Mouse (Mus musculus): Measurements from ENCODE around the gene St3gal2.
"Not testable (repeated sequence)": the region's sequence is repeated elsewhere in the genome, so short reads cannot be mapped to it uniquely, and the experiment has no call there.

Gene St3gal2

DNA sequence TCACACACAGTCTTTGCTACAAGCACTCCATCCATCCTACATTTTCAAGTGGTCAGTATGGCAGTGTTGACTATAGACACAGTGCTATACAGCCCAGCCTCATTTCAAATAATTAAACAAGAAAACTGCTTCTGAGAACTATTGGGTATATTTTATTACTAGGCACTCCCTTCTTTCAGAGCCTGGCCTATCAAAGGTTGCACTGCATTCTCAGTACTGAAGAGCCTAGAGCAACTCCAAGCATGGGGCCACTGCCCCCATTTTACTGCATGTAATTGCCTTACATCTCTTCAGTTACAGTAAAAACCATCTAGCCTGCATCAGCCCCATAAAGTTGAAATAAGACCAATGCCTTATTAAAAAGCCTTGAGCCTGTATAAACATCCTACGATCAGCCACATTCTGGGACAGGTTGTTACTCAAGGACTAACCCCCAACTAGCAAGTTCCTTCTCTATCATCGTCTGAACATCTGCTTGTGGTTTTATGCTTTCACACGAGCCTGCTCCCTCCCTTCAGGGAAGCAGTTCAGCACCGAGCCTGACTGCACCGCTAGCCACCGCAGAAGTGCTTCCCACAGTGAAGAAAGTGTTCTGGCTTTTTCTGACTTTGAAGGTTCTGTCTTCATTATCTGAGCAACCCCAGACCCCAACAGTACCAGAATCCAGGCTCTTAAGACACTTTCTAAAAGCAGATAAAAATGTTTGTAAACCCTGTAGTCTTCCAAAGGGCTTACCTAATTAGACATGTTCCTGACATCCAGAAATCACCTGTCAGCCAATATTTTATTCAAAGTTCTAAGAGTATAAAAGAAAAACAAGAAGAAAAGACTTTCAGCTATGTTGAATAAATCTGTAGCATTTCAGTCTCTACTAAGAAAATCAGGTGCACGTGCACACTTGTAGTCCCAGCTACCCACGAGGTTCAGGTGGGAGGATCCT, 68.4 kb downstream of the St3gal2 start:
- in situ Hi-C loops (cut with MboI; ENCODE audit: low sequenced_read_pairs) = no loop called here

DNA sequence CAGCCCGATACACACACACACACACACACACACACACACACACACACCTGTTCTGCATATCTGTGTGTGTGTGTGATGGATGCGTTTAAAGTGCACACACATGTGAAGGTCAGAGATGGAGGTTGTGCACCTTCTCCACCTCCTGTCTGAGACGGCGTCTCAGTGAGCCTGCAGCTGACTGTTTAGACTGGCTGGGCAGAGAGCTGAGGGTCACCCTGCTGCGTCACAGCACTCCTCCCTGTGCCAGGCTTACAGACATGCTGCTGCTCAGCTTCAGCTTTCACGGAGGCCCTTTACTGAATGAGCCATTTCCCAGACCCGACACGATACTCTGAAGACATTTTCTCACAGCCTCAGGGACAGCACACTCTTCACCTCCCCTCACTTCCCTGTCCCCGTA, 70.3 kb downstream of the St3gal2 start:
- in situ Hi-C loops (cut with MboI; ENCODE audit: low sequenced_read_pairs) = no loop called here

- in situ Hi-C loops (cut with MboI; ENCODE audit: low sequenced_read_pairs) = no loop called here
Measured at GRCm38 (mm10) chr8:110996641-110997430, 77.1 kb downstream of the St3gal2 start.

DNA sequence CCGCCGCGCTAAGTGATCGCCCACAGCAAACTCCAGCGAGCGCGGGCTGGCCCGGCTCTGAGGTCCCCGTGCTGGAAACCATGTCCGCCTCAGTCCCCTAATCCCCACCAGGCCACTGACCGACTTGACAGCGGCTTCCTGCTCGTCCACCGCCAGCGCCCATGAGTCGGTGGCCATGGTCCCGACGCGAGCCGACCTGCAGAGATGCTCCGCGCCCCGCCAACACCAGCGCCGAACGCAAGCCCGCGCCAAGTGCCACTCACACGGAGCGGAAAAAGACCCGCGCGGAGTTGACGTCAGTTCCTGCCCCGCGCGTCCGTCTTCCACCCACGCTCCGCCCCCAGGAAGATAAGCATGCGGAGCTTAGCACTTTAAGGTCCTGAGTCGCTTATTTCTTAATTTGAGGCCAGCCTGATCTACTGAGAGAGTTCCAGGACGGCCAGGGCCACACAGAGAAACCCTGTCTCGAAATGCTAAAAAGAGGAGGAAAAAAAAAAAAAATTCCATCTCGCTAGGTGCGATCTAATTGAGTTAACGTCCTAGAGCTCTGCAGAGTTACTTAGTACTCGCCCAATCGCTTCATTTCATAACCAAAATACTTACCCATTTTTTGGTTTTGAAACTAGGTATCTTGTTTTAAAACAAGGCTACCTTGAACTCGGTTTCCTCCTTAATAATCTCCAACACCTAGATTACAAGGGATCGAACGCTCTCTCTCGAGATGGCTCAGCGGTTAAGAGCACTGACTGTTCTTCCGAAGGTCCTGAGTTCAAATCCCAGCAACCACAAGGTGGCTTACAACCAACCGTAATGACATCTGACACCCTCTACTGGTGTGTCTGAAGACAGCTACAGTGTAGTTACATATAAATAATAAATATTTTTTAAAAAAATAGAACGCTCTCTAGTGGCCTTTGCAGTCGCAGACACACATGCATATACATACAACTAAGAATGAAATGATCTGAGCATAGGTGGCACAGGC, 78.1 kb downstream of the St3gal2 start, which contains the start of gene Ddx19a:
Gene Ddx19a (minus strand): TSS at position 254 of the 985 bp plus-strand sequence.
- in situ Hi-C loops (cut with MboI; ENCODE audit: low sequenced_read_pairs) = no loop called here

DNA sequence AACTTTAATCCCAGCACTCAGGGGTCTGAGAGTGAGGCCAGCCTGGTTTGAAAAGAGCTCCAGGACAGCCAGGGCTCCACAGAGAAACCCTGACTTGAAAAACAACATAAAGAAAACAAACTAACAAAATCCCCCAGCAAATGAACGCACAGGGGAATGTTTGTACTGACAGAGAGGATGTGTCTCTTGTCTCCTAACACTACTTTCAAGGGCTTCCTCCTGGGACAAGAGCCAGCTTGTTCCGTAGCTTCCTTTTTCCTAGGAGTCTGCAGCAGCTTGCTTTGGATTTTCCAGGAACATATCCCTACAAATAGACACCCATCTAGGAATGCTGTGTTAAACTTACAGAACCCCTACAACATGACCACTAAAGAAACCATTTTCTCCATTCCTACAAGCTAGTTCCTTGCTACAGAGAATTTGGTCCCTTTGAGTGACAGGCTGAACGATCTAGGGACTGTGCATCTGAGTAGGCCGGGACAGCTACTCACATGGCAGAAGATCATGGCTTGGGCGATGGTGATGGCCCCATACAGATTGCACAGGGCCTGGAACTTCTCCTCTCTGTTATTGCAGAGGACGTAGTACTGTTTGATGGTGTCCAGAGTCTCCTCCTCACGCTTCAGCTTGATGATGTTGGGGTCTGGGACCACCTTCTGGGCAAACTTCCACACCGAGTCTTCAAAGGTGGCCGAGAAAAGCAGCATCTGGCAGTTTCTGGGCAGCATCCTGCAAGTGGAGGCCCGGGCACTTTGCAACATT, 90.7 kb downstream of the St3gal2 start:
- in situ Hi-C loops (cut with MboI; ENCODE audit: low sequenced_read_pairs) = not testable (repeated sequence)
